Mouse (Mus musculus): Measurements from ENCODE around the gene Cox14.

Cox14 gene

GRCm38 (mm10) chr15:99717386-99718334, 7.8 kb upstream of the Cox14 start, which contains the start of gene Gpd1:
TSS of gene Gpd1 (plus strand) at chr15:99717515.
- H3K27me3 ChIP-seq (ENCODE audit: insufficient read depth, low read length): peaks cover 14% of the 10 kb centered on the region
- no peaks in the 10 kb centered on the region for H3K9me3 ChIP-seq (ENCODE audit: low read length)
- peak within 1 kb of the TSS; percentile 20; the same call in 1 of the 2 replicates for H3K4me3 ChIP-seq (replicated peaks; ENCODE audit: low read length)
- H3K36me3 ChIP-seq (ENCODE audit: insufficient read depth, low read length): peaks cover 26% of the 10 kb centered on the region
- TF ChIP-seq CTCF (conservative IDR thresholded peaks at IDR 0.05; ENCODE audit: low read length) (no peak), NANOG (IDR thresholded peaks at IDR 0.05; ENCODE audit: borderline replicate concordance, low read length) (no peak), POU5F1 (IDR thresholded peaks at IDR 0.05; ENCODE audit: borderline replicate concordance, low read length) (no peak)
- peaks cover 86% of the 10 kb centered on the region for H3K4me1 ChIP-seq (replicated peaks; ENCODE audit: low read depth, low read length)

GRCm38 (mm10) chr15:99718461-99719021, 6.9 kb upstream of the Cox14 start:
- TF ChIP-seq CTCF (conservative IDR thresholded peaks at IDR 0.05; ENCODE audit: low read length) (no peak), POU5F1 (IDR thresholded peaks at IDR 0.05; ENCODE audit: borderline replicate concordance, low read length) (no peak), NANOG (IDR thresholded peaks at IDR 0.05; ENCODE audit: borderline replicate concordance, low read length) (no peak)
- Histone ChIP-seq H3K36me3 (ENCODE audit: insufficient read depth, low read length) (peaks cover 17% of the 10 kb centered on the region), H3K27me3 (ENCODE audit: insufficient read depth, low read length) (peaks cover 14% of the 10 kb centered on the region), H3K9me3 (ENCODE audit: low read length) (no peaks in the 10 kb centered on the region), H3K4me1 (replicated peaks; ENCODE audit: low read depth, low read length) (peaks cover 86% of the 10 kb centered on the region), H3K4me3 (replicated peaks; ENCODE audit: low read length) (no peak overlapping the region)

GRCm38 (mm10) chr15:99719865-99720264, 5.6 kb upstream of the Cox14 start:
- no peaks in the 10 kb centered on the region for H3K9me3 ChIP-seq (ENCODE audit: low read length)
- TF ChIP-seq CTCF (conservative IDR thresholded peaks at IDR 0.05; ENCODE audit: low read length): no peak
- TF ChIP-seq NANOG (IDR thresholded peaks at IDR 0.05; ENCODE audit: borderline replicate concordance, low read length): no peak
- TF ChIP-seq POU5F1 (IDR thresholded peaks at IDR 0.05; ENCODE audit: borderline replicate concordance, low read length): no peak
- no peak overlapping the region for H3K4me3 ChIP-seq (replicated peaks; ENCODE audit: low read length)
- H3K4me1 ChIP-seq (replicated peaks; ENCODE audit: low read depth, low read length): peaks cover 87% of the 10 kb centered on the region
- peaks cover 7% of the 10 kb centered on the region for H3K36me3 ChIP-seq (ENCODE audit: insufficient read depth, low read length)
- H3K27me3 ChIP-seq (ENCODE audit: insufficient read depth, low read length): peaks cover 14% of the 10 kb centered on the region

GRCm38 (mm10) chr15:99721921-99722743, 3.3 kb upstream of the Cox14 start:
- H3K4me1 ChIP-seq (replicated peaks; ENCODE audit: low read depth, low read length): peaks cover 77% of the 10 kb centered on the region
- peaks cover 14% of the 10 kb centered on the region for H3K27me3 ChIP-seq (ENCODE audit: insufficient read depth, low read length)
- H3K36me3 ChIP-seq (ENCODE audit: insufficient read depth, low read length): no peaks in the 10 kb centered on the region
- no peaks in the 10 kb centered on the region for H3K9me3 ChIP-seq (ENCODE audit: low read length)
- H3K4me3 ChIP-seq (replicated peaks; ENCODE audit: low read length): peak overlapping the region; percentile 61
- no peak for TF ChIP-seq NANOG (IDR thresholded peaks at IDR 0.05; ENCODE audit: borderline replicate concordance, low read length)
- no peak for TF ChIP-seq POU5F1 (IDR thresholded peaks at IDR 0.05; ENCODE audit: borderline replicate concordance, low read length)
- TF ChIP-seq CTCF (conservative IDR thresholded peaks at IDR 0.05; ENCODE audit: low read length): no peak

GRCm38 (mm10) chr15:99723120-99723514, 2.3 kb upstream of the Cox14 start:
- Histone ChIP-seq H3K9me3 (ENCODE audit: low read length) (no peaks in the 10 kb centered on the region), H3K4me3 (replicated peaks; ENCODE audit: low read length) (peak overlapping the region; percentile 61), H3K27me3 (ENCODE audit: insufficient read depth, low read length) (peaks cover 8% of the 10 kb centered on the region; the same call in 1 of the 2 replicates), H3K4me1 (replicated peaks; ENCODE audit: low read depth, low read length) (peaks cover 74% of the 10 kb centered on the region), H3K36me3 (ENCODE audit: insufficient read depth, low read length) (peaks cover 9% of the 10 kb centered on the region)
- TF ChIP-seq NANOG (IDR thresholded peaks at IDR 0.05; ENCODE audit: borderline replicate concordance, low read length): no peak
- no peak for TF ChIP-seq POU5F1 (IDR thresholded peaks at IDR 0.05; ENCODE audit: borderline replicate concordance, low read length)
- no peak for TF ChIP-seq CTCF (conservative IDR thresholded peaks at IDR 0.05; ENCODE audit: low read length)

- H3K9me3 ChIP-seq (ENCODE audit: low read length): no peaks in the 10 kb centered on the region
- TF ChIP-seq CTCF (conservative IDR thresholded peaks at IDR 0.05; ENCODE audit: low read length) (0 out of 2 replicates have a peak, but pooled peaks have one; percentile 1), POU5F1 (IDR thresholded peaks at IDR 0.05; ENCODE audit: borderline replicate concordance, low read length) (no peak), NANOG (IDR thresholded peaks at IDR 0.05; ENCODE audit: borderline replicate concordance, low read length) (no peak)
- peaks cover 11% of the 10 kb centered on the region for H3K36me3 ChIP-seq (ENCODE audit: insufficient read depth, low read length)
- peaks cover 72% of the 10 kb centered on the region for H3K4me1 ChIP-seq (replicated peaks; ENCODE audit: low read depth, low read length)
- H3K4me3 ChIP-seq (replicated peaks; ENCODE audit: low read length): peak overlapping the region; percentile 61
- H3K27me3 ChIP-seq (ENCODE audit: insufficient read depth, low read length): peaks cover 8% of the 10 kb centered on the region; the same call in 1 of the 2 replicates
Measured at GRCm38 (mm10) chr15:99723515-99724291, 1.7 kb upstream of the Cox14 start.

GRCm38 (mm10) chr15:99724292-99725021, 961 bp upstream of the Cox14 start:
- H3K9me3 ChIP-seq (ENCODE audit: low read length): no peaks in the 10 kb centered on the region
- H3K36me3 ChIP-seq (ENCODE audit: insufficient read depth, low read length): peaks cover 11% of the 10 kb centered on the region
- peaks cover 8% of the 10 kb centered on the region; the same call in 1 of the 2 replicates for H3K27me3 ChIP-seq (ENCODE audit: insufficient read depth, low read length)
- H3K4me1 ChIP-seq (replicated peaks; ENCODE audit: low read depth, low read length): peaks cover 68% of the 10 kb centered on the region
- H3K4me3 ChIP-seq (replicated peaks; ENCODE audit: low read length): peak overlapping the region; percentile 61
- TF ChIP-seq POU5F1 (IDR thresholded peaks at IDR 0.05; ENCODE audit: borderline replicate concordance, low read length): no peak
- no peak; the same call in 1 of the 2 replicates for TF ChIP-seq CTCF (conservative IDR thresholded peaks at IDR 0.05; ENCODE audit: low read length)
- no peak for TF ChIP-seq NANOG (IDR thresholded peaks at IDR 0.05; ENCODE audit: borderline replicate concordance, low read length)
